Mouse (Mus musculus): ENCODE data around the gene Cpvl. TPM values are rescaled to one million over a fixed set of nuclear protein-coding genes. Genes with fewer than 3 reads are reported as not detected.

Gene Cpvl
- total and polyA plus RNA-seq, 3 experiments, result not detected

GRCm38 (mm10) chr6:53982047-53982600, 3.7 kb upstream of the Cpvl start:
- Histone ChIP-seq H3K27ac (ENCODE audit: insufficient read depth, low read depth) (no peak overlapping the region), H3K4me1 (ENCODE audit: control insufficient read depth in 1 of 2, insufficient read depth in 2 of 2) (peaks cover 3 to 18% of the 10 kb centered on the region in 2 experiments), H3K4me3 (replicated peaks in 1 of 3; ENCODE audit: low read depth in 2 of 3, low read length in 2 of 3, poor library complexity in 1 of 3) (no peak overlapping the region), H3K79me2 (replicated peaks; ENCODE audit: control insufficient read depth, extremely low read depth, insufficient read depth, poor library complexity, severe bottlenecking) (no peaks in the 10 kb centered on the region), H3K9me3 (replicated peaks; ENCODE audit: low read length) (no peaks in the 10 kb centered on the region), H3K27me3 (replicated peaks) (no peaks in the 10 kb centered on the region), H3K9ac (ENCODE audit: insufficient read depth, low read depth) (no peak overlapping the region), H3K4me2 (ENCODE audit: insufficient read depth, low read depth, poor library complexity, severe bottlenecking) (no peak overlapping the region), H3K36me3 (replicated peaks in 1 of 2; ENCODE audit: control insufficient read depth in 1 of 2, insufficient read depth in 1 of 2, low read length in 1 of 2) (no peaks in the 10 kb centered on the region)
- dilution Hi-C loops (cut with MboI; ENCODE audit: extremely low pct_ligation_motif_present, extremely low pct_unique_long_range_greater_than_20kb, low sequenced_read_pairs) (no loop called here), in situ Hi-C loops (cut with MboI; ENCODE audit: low pct_ligation_motif_present, low pct_unique_long_range_greater_than_20kb, low sequenced_read_pairs) (no loop called here)
- TF ChIP-seq TCF12 (IDR thresholded peaks at IDR 0.05; ENCODE audit: low read depth, low read length) (no peak), CHD1 (IDR thresholded peaks at IDR 0.05; ENCODE audit: low read depth, low read length) (no peak), ZNF384 (IDR thresholded peaks at IDR 0.05; ENCODE audit: low read depth, low read length) (no peak), PAX5 (IDR thresholded peaks at IDR 0.05; ENCODE audit: low read length) (no peak), IRF4 (IDR thresholded peaks at IDR 0.05; ENCODE audit: low read depth, low read length) (no peak), BHLHE40 (IDR thresholded peaks at IDR 0.05; ENCODE audit: low read depth, low read length) (no peak)
- DNase-seq (ENCODE audit: extremely low read depth), result no peak

- H3K79me2 ChIP-seq (replicated peaks; ENCODE audit: control insufficient read depth, extremely low read depth, insufficient read depth, poor library complexity, severe bottlenecking), result no peaks in the 10 kb centered on the region
- in situ Hi-C loops (cut with MboI; ENCODE audit: low pct_ligation_motif_present, low pct_unique_long_range_greater_than_20kb, low sequenced_read_pairs) (no loop called here), dilution Hi-C loops (cut with MboI; ENCODE audit: extremely low pct_ligation_motif_present, extremely low pct_unique_long_range_greater_than_20kb, low sequenced_read_pairs) (no loop called here)
- peaks cover under 1 to 7% of the 10 kb centered on the region in 2 experiments; a peak in 3 of 4 replicates for H3K4me1 ChIP-seq (ENCODE audit: control insufficient read depth in 1 of 2, insufficient read depth in 2 of 2)
- H3K27ac ChIP-seq (ENCODE audit: insufficient read depth, low read depth), result no peak overlapping the region
- H3K4me2 ChIP-seq (ENCODE audit: insufficient read depth, low read depth, poor library complexity, severe bottlenecking), result no peak overlapping the region
- TF ChIP-seq JUN (IDR thresholded peaks at IDR 0.05; ENCODE audit: insufficient read depth, low read depth, low read length) (no peak), JUND (conservative IDR thresholded peaks at IDR 0.05; ENCODE audit: low read depth, low read length) (no peak), ZC3H11A (IDR thresholded peaks at IDR 0.05; ENCODE audit: low read depth, low read length) (no peak), CTCF (conservative IDR thresholded peaks at IDR 0.05 in 1 of 2, IDR thresholded peaks at IDR 0.05 in 1 of 2; ENCODE audit: low read depth in 2 of 2, low read length in 2 of 2) (no peak), MAZ (IDR thresholded peaks at IDR 0.05; ENCODE audit: low read depth, low read length) (no peak), MAFK (IDR thresholded peaks at IDR 0.05; ENCODE audit: insufficient replicate concordance, low read length) (no peak), MAX (IDR thresholded peaks at IDR 0.05; ENCODE audit: low read length) (no peak), POLR2AphosphoS2 (IDR thresholded peaks at IDR 0.05; ENCODE audit: low read depth, low read length) (no peak), CHD2 (IDR thresholded peaks at IDR 0.05; ENCODE audit: low read length) (no peak), UBTF (IDR thresholded peaks at IDR 0.05; ENCODE audit: low read depth, low read length) (no peak), ZKSCAN1 (IDR thresholded peaks at IDR 0.05; ENCODE audit: borderline replicate concordance, low read depth, low read length) (no peak), MXI1 (IDR thresholded peaks at IDR 0.05; ENCODE audit: low read depth, low read length) (no peak), USF1 (IDR thresholded peaks at IDR 0.05; ENCODE audit: low read depth, low read length) (no peak), PAX5 (IDR thresholded peaks at IDR 0.05; ENCODE audit: low read length) (no peak), RCOR1 (conservative IDR thresholded peaks at IDR 0.05; ENCODE audit: low read depth, low read length) (no peak), RAD21 (IDR thresholded peaks at IDR 0.05; ENCODE audit: low read depth, low read length) (no peak), NRF1 (IDR thresholded peaks at IDR 0.05; ENCODE audit: low read depth, low read length) (no peak), EP300 (IDR thresholded peaks at IDR 0.05; ENCODE audit: low read length) (no peak), SMC3 (IDR thresholded peaks at IDR 0.05; ENCODE audit: low read depth, low read length) (no peak)
- H3K9me3 ChIP-seq (replicated peaks; ENCODE audit: low read length), result no peaks in the 10 kb centered on the region
- no peaks in the 10 kb centered on the region for H3K36me3 ChIP-seq (replicated peaks in 1 of 2; ENCODE audit: control insufficient read depth in 1 of 2, insufficient read depth in 1 of 2, low read length in 1 of 2)
- no peak overlapping the region for H3K4me3 ChIP-seq (replicated peaks in 1 of 3; ENCODE audit: low read depth in 2 of 3, low read length in 2 of 3, poor library complexity in 1 of 3)
- H3K9ac ChIP-seq (ENCODE audit: insufficient read depth, low read depth), result no peak overlapping the region
- DNase-seq (ENCODE audit: extremely low read depth), result no peak
- H3K27me3 ChIP-seq (replicated peaks), result no peaks in the 10 kb centered on the region
Measured at GRCm38 (mm10) chr6:53980817-53981480, 2.5 kb upstream of the Cpvl start.

All from CH12.LX (cell line).